Mouse (Mus musculus) heart, postnatal 0 days (tissue): ENCODE data around the gene Vsig10. TPM values are rescaled to one million over a fixed set of nuclear protein-coding genes. Genes with fewer than 3 reads are reported as not detected.

ENCODE experiments used
- ATAC-seq: fragments of 200-750 bp; cut with Nextera tagmentation; 2 replicates; pipeline ENCODE4 v1.8.0; 2017; ENCODE audit warnings: low read depth, moderate number of reproducible peaks, moderate library complexity; ENCODE audit not compliant: insufficient read depth
- DNase-seq: peaks from one replicate; pipeline ENCODE4 v3.0.0-alpha.2; 2016; ENCODE audit warnings: low spot score
- H3K27ac ChIP-seq: fragments of 300-500 bp; sonication (generic); 2 replicates; pipeline ENCODE4 v1.5.1; 2014; ENCODE audit warnings: low read depth, mild to moderate bottlenecking
- H3K27me3 ChIP-seq: fragments of 300-500 bp; sonication (generic); 2 replicates; pipeline ENCODE4 v1.6.1; 2014; ENCODE audit warnings: low read length, mixed read lengths; ENCODE audit not compliant: control insufficient read depth, insufficient read depth
- H3K36me3 ChIP-seq: fragments of 300-500 bp; sonication (generic); replicated peaks from 2 replicates; pipeline ENCODE4 v1.6.1; 2014; ENCODE audit warnings: low read length, mixed read lengths; ENCODE audit not compliant: control insufficient read depth, insufficient read depth
- H3K4me1 ChIP-seq: fragments of 300-500 bp; sonication (generic); 2 replicates; pipeline ENCODE4 v1.6.1; 2014; ENCODE audit warnings: antibody characterized with exemption; ENCODE audit not compliant: control insufficient read depth, insufficient read depth
- H3K4me2 ChIP-seq: fragments of 300-500 bp; sonication (generic); 2 replicates; pipeline ENCODE4 v1.6.1; 2014; ENCODE audit warnings: low read depth, mild to moderate bottlenecking, low read length, moderate library complexity
- H3K4me3 ChIP-seq: fragments of 300-500 bp; sonication (generic); 2 replicates; pipeline ENCODE4 v1.5.1; 2014; ENCODE audit warnings: low read depth, low read length
- H3K9ac ChIP-seq: fragments of 300-500 bp; sonication (generic); replicated peaks from 2 replicates; pipeline ENCODE4 v1.6.1; 2014; ENCODE audit warnings: low read depth, low read length, mixed read lengths
- H3K9me3 ChIP-seq: fragments of 300-500 bp; sonication (generic); replicated peaks from 2 replicates; pipeline ENCODE4 v1.6.1; 2016; ENCODE audit warnings: low read length; ENCODE audit not compliant: control insufficient read depth
- CTCF ChIP-seq: IDR thresholded peaks from 2 replicates; pipeline ENCODE4 v1.5.1; 2016; ENCODE audit warnings: antibody characterized with exemption, control low read depth, low read depth
- EP300 ChIP-seq: IDR thresholded peaks from 2 replicates; pipeline ENCODE4 v1.6.1; 2016; ENCODE audit warnings: antibody characterized with exemption, low read depth
- WGBS: fragments of 180-500 bp; shearing (Covaris S2); extraction: QIAGEN DNeasy Blood & Tissue Kit; methylation state at CpG from one replicate; pipeline ENCODE4 v1.1.7; 2014; 5-methylcytosine and 5-hydroxymethylcytosine counted together
- polyA plus RNA-seq: library from polyadenylated mRNA; unstranded; fragments of >200 nt; fragmentation: Nextera tagmentation; extraction: Ambion mirVana; gene quantifications from 2 replicates; pipeline ENCODE4 v1.2.1, GENCODE M21; 2015
- total RNA-seq: library from RNA; depleted of rRNA; stranded (reverse); fragments of >200 nt; gene quantifications from 2 replicates; pipeline ENCODE4 v1.2.3, GENCODE M21; 2014; ENCODE audit warnings: low replicate concordance

Gene Vsig10
- total and polyA plus RNA-seq, 2 experiments from 2014 or later: 7.2 to 11.6 TPM

DNA sequence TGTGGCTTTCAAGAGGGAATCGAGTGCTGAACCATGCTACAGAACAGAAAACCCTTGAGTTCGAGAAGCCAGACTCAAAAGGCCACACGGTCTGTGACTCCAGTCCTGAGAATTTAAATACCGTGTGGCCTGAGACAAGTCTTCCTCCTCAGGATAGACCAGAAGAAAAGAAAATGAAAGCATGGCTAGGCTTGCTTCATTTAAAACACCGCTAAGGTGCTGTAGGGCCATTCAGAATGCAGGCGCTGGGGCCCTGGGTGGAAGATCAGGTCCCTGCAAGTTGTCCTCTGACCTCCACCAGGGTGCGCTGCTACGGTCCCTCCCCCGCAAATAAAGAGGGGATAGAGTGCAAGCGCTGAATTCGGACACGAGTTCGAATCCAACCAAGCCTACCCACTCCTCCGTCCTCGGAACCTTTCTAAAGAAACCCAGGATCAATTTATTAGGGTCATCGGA is 69.4 kb downstream of the Vsig10 start:
- H3K4me1 ChIP-seq: no peaks in the 10 kb centered on the region
- WGBS: 10% methylated on average over 16 of the region's 16 CpGs
- H3K9ac ChIP-seq: peak overlapping the region; percentile 63
- DNase-seq (peak; percentile 33), ATAC-seq (peak; percentile 45)
- TF ChIP-seq EP300 (no peak), CTCF (peak; percentile 34)
- H3K9me3 ChIP-seq: peaks cover 12% of the 10 kb centered on the region; the same call in 1 of the 2 replicates
- peak overlapping the region; percentile 89 for H3K4me2 ChIP-seq
- H3K27ac ChIP-seq: peak overlapping the region; percentile 26
- H3K4me3 ChIP-seq: peak overlapping the region; percentile 69
- H3K27me3 ChIP-seq: no peaks in the 10 kb centered on the region
- H3K36me3 ChIP-seq: peaks cover 26% of the 10 kb centered on the region; the same call in 1 of the 2 replicates

DNA sequence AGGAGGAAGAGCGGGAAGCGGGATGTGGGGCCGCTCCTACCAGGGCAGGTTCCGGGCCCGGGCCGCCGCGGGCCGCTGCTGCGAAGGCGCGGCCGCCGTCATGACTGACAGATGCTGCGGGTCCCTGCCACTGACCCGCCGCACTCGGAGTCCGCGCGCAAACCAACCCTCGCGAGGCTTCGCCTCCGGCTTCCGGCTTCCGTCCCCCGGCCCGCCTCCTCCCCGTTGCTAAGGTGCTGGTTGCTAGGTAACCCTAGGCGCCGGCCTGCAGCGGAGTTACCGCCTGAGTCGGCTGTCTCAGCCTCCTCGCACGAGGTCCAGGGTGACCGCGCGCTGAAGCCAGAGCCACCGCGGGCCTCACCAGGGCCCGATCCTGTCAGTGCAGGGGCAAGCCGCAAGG is 70.0 kb downstream of the Vsig10 start, which contains the start of gene Rfc5:
Gene Rfc5 (minus strand): TSS at position 171 of the 400 bp plus-strand sequence.
- Histone ChIP-seq H3K9me3 (peaks cover 12% of the 10 kb centered on the region; the same call in 1 of the 2 replicates), H3K4me2 (peak within 1 kb of the TSS; percentile 89), H3K4me1 (no peaks in the 10 kb centered on the region), H3K27me3 (no peaks in the 10 kb centered on the region), H3K36me3 (peaks cover 21% of the 10 kb centered on the region; the same call in 1 of the 2 replicates), H3K9ac (peak within 1 kb of the TSS; percentile 63), H3K4me3 (peak within 1 kb of the TSS; percentile 69), H3K27ac (peak within 1 kb of the TSS; percentile 26)
- peak; percentile 98 for ATAC-seq
- no peak for TF ChIP-seq CTCF
- TF ChIP-seq EP300: no peak
- DNase-seq: peak; percentile 95
- WGBS: under 1% methylated on average over 43 of the region's 44 CpGs

DNA sequence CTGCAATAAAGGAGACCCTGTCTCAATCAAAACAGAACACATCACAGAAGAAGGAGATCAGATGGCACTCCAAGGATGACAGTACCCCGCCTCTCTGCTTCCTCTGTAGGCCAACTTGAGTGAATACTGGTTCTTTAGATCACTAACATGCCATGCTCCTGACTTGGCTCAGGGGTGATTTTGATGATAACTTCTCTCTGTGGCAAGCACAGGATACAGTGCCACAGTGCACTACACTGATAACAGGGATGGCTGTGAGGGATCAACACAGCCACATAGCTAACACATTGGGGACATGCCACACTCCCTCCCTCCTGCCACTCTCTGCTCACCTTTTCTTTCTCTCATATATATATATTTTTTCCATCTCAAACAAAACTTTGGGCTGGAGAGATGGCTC is 72.0 kb downstream of the Vsig10 start:
- no peak for TF ChIP-seq CTCF
- no peak for TF ChIP-seq EP300
- 86% methylated on average over 1 of the region's 1 CpGs for WGBS
- no peak overlapping the region for H3K9ac ChIP-seq
- ATAC-seq (no peak), DNase-seq (no peak)
- H3K36me3 ChIP-seq: 0 out of 2 replicates have a peak, but pooled peaks cover 1% of the 10 kb centered on the region
- H3K4me1 ChIP-seq: no peaks in the 10 kb centered on the region
- H3K4me3 ChIP-seq: no peak overlapping the region
- H3K27ac ChIP-seq: no peak overlapping the region
- no peak overlapping the region for H3K4me2 ChIP-seq
- peaks cover 12% of the 10 kb centered on the region; the same call in 1 of the 2 replicates for H3K9me3 ChIP-seq
- no peaks in the 10 kb centered on the region for H3K27me3 ChIP-seq

DNA sequence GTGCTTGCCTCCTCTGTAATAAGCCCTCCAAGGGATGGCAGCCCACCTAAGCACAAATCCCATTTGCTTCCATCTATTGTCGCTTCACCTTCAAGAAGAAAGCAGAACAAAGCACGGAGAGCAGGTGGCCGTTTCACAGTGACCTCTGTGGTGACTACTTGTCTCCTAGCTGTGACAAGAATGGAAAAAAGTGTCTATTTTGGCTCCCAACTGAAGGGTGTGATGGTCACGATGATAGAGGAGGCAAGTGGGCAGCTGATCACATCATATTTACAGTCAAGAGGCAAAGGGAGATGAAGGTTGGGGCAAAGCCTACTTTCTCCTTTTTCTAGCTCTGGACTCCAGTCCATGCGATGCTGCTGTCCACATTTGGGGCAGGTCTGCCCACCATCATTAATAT is 77.0 kb downstream of the Vsig10 start:
- Histone ChIP-seq H3K36me3 (no peaks in the 10 kb centered on the region), H3K4me3 (no peak overlapping the region), H3K27ac (no peak overlapping the region), H3K9me3 (peaks cover 12% of the 10 kb centered on the region; the same call in 1 of the 2 replicates), H3K27me3 (no peaks in the 10 kb centered on the region), H3K9ac (no peak overlapping the region), H3K4me1 (no peaks in the 10 kb centered on the region), H3K4me2 (no peak overlapping the region)
- ATAC-seq: no peak
- 81% methylated on average over 5 of the region's 5 CpGs for WGBS
- TF ChIP-seq CTCF (no peak), EP300 (no peak)
- no peak for DNase-seq

DNA sequence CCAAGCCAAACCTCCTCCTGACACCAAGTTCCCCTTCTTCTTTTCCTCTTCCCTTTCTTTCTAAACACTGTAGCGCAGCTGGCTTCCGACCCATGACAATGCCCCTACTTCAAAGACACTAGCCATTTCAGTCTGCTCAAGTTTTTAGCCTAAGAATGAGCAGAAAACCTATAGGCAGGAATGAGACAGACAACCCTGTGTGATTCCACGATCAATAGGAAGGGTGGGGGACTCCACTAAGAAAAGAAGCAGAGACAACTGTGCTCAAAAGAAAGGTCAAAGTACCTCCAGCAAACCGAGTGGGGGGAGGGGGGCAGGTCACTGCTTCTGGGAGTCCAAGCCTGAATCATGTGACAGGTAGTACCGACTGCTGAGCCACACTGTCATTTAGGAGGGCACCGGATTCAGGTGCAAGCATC is 77.7 kb downstream of the Vsig10 start:
- Histone ChIP-seq H3K9me3 (peaks cover 9% of the 10 kb centered on the region; the same call in 1 of the 2 replicates), H3K4me2 (no peak overlapping the region), H3K27ac (no peak overlapping the region), H3K27me3 (no peaks in the 10 kb centered on the region), H3K36me3 (no peaks in the 10 kb centered on the region), H3K4me3 (no peak overlapping the region), H3K9ac (no peak overlapping the region), H3K4me1 (no peaks in the 10 kb centered on the region)
- WGBS: 62% methylated on average over 6 of the region's 6 CpGs
- no peak for ATAC-seq
- no peak for DNase-seq
- TF ChIP-seq EP300 (no peak), CTCF (no peak)

DNA sequence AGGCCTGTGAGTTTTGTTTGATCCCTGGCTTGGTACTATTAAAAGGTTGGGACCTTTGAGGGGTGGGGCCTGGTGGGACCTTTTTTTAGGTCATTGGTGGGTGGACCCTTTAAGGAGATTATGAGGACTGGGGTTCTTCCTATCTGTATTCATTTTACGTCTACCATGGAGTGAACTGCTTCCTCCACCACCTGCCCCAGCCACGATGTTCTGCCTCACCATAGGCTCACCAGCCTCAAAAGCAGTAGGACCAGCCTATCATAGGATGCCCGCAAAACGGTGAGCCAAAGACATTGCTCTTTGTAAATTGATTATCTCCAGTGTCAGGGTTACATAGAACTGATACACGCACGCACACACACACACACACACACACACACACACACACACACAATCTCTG is 78.5 kb downstream of the Vsig10 start:
- Histone ChIP-seq H3K9me3 (0 out of 2 replicates have a peak, but pooled peaks cover 5% of the 10 kb centered on the region), H3K4me2 (no peak overlapping the region), H3K27me3 (no peaks in the 10 kb centered on the region), H3K4me1 (no peaks in the 10 kb centered on the region), H3K36me3 (no peaks in the 10 kb centered on the region), H3K27ac (no peak overlapping the region), H3K9ac (no peak overlapping the region), H3K4me3 (no peak overlapping the region)
- no peak for DNase-seq
- no peak for TF ChIP-seq EP300
- TF ChIP-seq CTCF: no peak
- no peak for ATAC-seq
- 74% methylated on average over 6 of the region's 6 CpGs for WGBS
